Mouse (Mus musculus) frontal cortex, postnatal 25 days (tissue): ENCODE results near the gene Primpol.

Experiments used
- DNase-seq, 2 experiments: peaks; one replicate each; pipeline ENCODE4 v3.0.0; 2022; ENCODE audit warnings: low spot score in 2 of 2

Primpol gene

DNA sequence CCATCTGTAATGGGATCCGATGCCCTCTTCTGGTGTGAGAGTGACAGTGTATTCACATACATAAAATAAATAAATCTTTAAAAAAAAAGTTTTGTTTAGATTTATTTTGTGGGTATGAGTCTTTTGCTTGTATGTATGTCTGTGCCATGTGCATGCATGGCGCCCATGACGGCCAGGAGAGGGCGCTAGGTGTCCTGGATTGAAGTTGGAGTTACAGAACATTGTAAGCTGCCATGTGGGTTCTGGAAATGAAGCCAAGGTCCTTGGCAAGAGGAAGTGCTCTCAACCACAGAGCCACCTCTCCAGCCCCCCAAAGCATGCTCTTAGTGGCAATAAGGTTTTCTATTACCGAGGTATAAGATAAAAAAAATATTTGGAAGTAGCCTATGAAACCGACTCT is 57.6 kb downstream of the Primpol start:
- DNase-seq: no peak

DNA sequence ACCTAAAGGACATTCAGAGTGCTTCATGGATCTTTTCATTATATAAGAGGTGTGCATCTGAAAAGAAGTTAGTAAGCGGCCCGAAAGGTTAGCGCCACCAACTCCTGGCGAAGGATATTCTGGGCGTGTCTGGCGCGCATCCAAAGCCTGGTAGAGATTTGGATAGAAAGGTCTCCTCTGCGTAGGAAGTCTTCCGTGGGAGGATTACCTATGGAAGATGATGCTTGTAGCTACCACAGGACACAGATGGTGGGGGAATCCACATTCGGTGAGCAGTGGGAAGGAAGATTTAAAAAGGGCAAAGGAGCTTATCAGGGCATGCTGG is 64.6 kb downstream of the Primpol start:
- no peak for DNase-seq

DNA sequence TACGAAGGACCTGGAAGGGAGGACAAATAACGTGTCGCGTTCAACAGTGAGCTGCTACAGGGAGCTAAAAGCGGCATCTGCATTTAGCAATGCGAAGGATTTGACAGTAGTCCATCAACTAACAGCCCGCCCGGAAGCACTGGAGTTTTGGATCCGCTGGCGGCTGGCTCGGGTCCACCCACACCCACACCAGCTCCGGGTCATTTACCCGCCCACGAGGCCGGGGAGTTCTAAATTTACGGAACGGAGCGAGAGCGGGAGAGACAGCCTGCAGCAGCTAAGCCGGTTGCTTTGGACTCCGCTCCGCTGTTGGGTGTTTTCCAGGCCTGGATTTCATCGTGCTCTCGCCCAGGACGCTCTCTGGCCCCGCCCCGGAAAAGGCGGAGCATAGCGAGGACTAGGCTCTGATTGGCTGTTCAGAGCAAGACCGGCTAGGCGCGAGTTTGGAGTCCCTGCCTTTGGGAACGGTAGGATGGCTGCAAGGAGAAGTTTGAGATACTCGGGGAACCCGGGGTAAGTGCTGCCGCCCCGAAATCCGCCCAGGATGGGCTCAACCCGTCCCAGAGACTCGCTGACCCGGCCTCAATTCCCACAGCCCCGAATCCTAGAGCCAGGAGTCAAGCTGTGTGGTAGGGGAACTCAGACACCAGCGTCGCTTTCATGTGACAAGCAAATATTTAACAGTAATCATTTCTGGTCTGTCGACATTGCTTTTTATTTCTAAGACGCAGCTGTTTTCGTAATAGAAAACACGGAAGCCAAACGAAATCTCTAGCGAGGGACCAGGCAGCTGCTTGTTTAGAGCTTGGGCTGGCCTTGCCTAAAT is 65.2 kb downstream of the Primpol start, which contains the start of gene Cenpu:
TSS of gene Cenpu (plus strand) at position 414 of the 826 bp plus-strand sequence.
- DNase-seq: peak; percentile 99 to 100

DNA sequence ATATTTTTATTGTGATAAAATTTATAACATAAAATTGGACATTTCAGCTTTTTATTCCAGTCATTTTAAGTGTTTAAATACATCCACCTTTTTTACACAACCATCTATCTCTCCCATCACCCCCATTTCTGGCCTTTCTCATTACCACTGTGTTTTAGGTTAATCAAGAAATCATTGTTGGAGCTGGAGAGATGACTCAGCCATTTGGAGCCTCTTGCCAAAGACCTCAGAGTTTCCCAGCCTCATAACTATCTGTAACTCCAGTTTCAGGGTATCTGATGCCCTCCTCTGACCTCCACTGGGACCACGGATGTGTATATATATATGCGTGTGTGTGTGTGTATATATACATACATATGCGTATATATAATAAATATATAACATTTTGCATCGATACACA is 66.0 kb downstream of the Primpol start:
- DNase-seq: no peak

DNA sequence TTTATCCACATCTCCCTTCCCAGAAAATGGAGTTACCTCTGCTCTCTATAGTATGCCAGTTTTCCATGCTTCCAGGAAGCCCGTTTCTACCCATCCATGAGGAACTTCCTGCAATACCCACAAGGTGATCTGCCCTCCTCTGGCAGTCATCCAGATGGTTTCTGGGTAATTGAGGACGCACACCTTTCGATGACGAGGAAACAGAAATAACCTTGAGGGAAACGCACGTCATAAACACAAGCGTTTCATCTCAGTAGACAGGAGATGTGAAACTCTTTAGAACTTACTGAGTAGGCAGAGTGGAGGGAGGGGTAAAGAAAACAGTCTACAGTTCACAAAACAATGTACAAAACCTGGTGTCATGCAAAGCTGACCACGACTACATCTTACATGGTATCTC is 67.0 kb downstream of the Primpol start:
- no peak for DNase-seq

GRCm38 (mm10) chr8:46547245-46547644 is 69.8 kb downstream of the Primpol start:
- DNase-seq: no peak

DNA sequence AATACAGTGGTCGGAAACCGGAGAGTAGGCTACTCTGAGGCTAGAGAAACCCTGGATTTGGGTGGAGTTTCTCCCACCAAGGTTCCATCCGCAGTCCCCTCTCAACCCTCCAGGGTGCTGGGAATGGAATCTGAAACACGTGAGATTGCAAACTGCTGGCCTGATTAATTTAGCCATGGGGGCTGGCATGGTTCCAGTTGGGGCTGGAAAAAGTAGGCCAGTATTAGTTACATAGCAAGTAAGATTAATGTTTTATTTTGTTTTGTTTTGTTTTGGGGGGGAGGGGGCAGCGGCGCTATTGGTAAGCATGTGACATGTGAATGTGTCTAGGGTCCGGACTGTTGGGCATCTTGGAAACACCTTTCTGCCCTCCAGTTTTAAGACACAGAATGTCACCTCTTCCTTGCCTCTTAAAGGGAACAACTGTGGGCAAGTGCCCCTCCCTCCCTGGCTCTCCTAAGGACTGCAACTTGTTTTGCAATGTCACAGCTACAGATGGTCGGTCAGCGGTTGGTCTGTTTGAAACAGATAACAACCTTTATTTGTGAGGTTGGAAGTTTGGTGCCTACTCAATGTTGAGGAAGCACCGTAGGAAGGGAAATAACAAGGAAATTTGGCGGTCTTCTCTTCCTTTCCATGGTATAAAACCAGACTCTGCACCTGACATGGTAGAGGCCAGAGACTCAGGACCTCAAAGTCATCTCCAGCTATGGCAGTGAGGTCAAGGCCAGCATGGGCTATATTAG is 70.4 kb downstream of the Primpol start:
- no peak for DNase-seq

DNA sequence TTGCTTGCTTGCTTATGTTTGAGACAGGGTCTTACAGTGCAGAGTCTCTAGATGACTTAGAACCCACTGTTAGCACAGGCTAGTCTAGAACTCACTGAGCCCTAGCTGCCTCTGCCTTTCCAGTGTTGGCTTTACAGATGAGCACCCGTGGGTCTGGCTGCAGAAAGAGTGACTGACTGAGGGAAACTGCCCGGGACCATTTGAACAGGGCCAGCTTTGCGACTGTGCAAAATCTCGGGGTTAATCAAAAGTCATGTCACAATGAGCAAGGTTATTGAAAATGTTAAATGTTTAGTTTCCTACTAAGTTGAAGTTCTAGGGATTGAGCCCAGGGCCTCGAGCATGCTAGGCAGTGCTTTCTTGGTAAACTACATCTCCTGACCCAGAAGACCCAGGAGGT is 71.2 kb downstream of the Primpol start:
- DNase-seq: no peak

DNA sequence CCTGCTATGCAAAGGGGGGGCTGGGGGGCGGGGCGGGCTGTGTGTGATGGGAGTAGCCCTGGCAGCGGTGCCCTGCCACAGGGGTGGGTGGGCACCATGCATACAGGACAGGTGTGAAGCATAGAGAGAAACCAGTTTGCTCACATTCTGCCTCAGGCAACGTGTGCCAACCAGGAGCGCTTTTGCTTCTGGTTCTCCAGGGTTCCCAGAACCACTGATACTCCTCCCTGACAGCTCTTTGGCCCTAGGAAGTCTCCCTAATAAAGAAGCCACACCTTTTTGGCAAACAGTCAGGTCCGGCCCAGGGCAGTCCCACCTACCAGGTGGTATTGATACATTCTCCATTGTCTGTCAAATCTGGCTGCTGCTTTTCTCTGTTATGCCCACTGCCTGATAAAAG is 73.3 kb downstream of the Primpol start:
- no peak for DNase-seq

- no peak for DNase-seq
These were observed 73.8 kb downstream of the Primpol start for GRCm38 (mm10) chr8:46543191-46543590.

DNA sequence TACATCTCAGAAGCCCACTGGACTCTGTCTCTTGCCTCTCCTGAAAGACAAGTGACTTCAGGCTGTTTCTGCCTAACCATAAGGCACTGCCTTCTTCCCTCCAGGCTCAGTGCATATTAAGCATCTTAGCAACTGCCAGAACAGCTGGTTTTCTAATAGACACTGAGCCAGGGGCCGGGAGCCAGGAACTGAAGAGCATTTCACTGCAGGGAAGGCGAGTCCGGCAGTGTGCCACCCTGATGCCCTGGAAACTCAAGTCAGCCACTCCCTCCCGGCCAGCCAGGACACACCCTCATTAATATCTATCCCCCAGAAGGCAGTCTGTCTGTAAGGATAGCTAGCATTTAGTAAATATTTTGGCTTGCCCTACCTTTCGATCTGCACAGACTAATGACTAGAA is 77.3 kb downstream of the Primpol start:
- no peak for DNase-seq

DNA sequence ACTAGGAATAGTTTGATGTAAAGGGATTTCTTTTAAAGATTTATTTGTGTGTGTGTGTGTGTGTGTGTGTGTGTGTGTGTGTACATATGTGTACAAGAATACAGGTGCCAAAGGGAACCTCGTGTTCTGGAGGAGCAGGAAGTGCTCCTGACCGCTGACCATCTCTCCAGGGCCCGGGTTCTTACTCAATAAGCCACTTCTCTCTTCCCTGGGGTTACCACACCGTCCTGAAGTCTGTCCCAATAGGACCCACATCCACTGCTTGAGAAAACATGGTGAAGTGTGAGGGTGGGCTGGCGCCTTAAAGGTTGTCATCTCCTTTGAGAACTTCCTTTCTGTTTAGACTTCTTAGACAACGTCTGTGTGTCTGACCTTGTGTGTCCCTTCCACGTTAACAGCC is 83.1 kb downstream of the Primpol start:
- no peak for DNase-seq

DNA sequence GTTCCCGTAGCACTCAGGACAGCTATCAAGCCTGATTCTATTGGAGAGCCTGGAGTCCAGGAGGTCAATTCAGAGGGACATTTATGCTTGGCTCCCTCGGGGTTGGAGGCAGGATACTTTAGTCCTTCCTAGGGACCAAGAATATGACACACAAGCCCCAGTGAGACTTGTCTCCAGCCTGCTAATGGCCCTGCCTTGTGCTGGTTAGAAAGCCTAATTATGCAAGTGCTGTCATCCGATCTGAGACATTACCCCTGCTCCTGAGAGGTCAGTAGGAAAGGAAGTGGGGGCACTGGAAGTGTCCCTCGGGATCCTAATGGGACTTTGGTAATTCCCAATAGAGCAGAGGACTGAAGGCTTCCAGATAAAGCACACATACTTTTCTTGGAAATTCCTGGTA is 86.5 kb downstream of the Primpol start:
- DNase-seq: no peak

DNA sequence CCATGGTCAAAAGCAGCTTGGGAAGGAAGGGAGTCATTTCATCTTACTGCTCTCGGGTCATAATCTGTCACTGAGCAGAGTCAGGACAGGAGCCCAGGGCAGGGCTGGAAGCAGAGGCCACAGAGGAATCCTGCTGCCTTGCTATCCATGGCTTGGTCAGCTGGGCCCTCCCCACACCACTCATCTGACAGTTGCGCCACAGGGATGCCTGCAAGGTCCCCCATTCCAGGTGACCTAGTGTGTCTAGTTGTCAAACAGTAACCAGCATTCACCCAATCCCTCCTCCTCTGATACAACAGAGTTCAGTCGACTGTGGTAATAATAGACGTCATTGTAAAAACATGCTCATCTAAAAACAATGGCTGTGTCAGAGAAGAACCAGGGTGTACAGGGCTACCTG is 87.5 kb downstream of the Primpol start:
- no peak for DNase-seq

DNA sequence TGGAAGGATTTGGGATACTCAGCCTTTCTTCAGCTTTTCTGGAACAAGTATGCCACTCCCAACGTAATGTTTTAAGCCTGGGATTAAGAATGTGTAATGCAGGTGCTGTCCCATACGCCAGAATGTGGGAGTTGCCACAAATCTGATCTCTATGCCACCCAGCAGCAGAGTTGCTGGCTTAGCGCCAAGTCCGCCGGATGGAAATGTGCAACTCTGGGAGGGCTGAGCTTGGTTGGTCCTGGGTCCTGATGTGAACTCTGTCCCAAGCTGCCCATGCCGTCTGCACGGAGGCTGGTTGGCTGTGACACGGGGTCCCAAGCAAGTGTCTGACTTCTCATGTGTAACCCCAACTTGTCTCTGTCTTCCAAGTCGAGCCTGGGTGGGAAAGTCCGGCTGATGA is 90.2 kb downstream of the Primpol start:
- DNase-seq: no peak

DNA sequence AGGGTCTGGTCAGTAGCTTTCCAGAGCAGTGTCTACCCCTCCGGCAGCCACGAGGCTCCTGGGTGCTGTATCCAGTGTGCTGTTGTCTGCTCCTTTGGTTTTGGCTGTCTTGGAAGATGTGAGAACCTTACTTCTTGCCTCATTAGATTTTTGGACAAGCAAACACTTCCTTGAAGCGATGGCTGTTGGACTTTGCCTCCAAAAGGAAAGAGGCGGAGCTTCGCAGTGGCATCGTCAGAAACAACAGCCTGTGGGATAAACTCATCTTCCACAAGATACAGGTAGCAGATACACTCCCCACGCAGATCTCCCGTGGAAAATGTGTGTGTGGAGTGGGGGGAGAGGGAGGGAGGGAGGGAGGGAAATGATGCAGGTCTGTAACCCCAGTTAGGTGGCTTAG is 90.9 kb downstream of the Primpol start:
- no peak for DNase-seq
